Mouse (Mus musculus): Measurements from ENCODE around the gene Vgll2. TPM values are rescaled to one million over a fixed set of nuclear protein-coding genes. Genes with fewer than 3 reads are reported as not detected.

Vgll2 gene
- polyA plus RNA-seq (2014; fragmentation: Nextera tagmentation; extraction: Ambion mirVana) = 0.89 and 1.3 TPM in 2 replicates

DNA sequence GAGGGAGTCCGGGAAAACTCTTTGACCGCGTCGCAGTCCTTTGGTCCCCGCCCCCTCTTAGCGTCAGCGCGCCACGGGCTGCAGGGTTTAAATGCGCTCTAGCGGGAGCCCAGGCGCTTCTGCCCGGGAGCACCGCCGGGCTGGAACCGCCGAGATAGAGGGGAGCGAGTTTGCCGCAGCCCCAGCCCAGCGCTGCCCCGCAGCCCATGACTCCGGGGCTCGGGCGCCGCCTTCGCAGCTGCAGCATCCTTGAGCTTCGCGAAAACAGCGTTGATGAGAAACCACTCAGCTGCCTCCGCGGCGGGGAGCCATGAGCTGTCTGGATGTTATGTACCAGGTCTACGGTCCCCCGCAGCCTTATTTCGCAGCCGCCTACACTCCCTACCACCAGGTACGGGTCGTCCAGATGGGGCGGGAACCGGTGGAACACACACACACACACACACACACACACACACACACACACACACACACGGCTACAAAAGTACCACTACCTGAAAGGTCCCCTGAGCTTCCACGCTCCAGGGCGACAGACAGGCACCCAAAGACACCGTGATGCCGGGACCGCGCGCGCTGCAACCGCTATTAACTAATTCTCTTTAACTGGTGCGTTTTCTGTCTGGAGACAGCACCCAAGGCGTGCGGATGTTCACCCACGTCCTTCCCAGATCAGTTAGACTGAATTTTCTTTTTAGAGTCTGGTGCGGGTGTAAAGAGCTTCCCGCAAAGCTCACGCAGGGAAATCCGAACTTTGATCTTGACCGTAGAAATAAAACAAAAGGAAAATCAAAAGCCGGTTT is at the start of gene Vgll2:
TSS of gene Vgll2 (plus strand) at position 90 of the 800 bp plus-strand sequence.
- H3K36me3 ChIP-seq (ENCODE audit: control insufficient read depth, insufficient read depth, low read length) = no peaks in the 10 kb centered on the region
- peak; percentile 53 for ATAC-seq (replicated peaks; ENCODE audit: low FRiP score)

DNA sequence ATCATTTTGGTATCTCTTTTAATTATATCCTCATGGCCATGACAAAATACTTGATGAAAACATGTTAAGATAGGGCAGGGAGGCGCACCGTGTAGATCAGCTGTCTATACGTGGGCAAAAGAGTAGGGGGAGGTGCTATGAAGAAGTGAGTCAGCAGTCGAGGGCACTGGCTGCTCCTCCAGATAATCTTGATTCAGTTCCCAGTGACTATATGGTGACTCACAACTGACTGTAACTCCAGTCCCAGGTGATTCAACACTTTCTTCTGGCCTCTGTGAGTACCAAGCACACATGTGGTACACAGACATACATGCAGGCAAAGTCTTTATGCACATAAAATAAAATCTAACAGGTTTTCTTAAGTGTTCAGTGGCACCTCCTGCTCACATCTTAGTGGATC is 47.2 kb upstream of the Vgll2 start:
- Histone ChIP-seq H3K4me1 (replicated peaks; ENCODE audit: control insufficient read depth, insufficient read depth, low read length) (no peaks in the 10 kb centered on the region), H3K4me2 (no peak overlapping the region), H3K36me3 (ENCODE audit: control insufficient read depth, insufficient read depth, low read length) (no peaks in the 10 kb centered on the region), H3K9ac (ENCODE audit: low read depth, low read length) (no peak overlapping the region), H3K9me3 (ENCODE audit: control insufficient read depth, low read length) (no peaks in the 10 kb centered on the region), H3K27ac (ENCODE audit: low read depth, low read length) (no peak overlapping the region), H3K4me3 (ENCODE audit: low read depth, low read length) (no peak overlapping the region), H3K27me3 (replicated peaks; ENCODE audit: control insufficient read depth, insufficient read depth, low read length) (no peaks in the 10 kb centered on the region)
- no peak for DNase-seq (ENCODE audit: low spot score)
- WGBS = 55% methylated on average over 4 of the region's 4 CpGs
- ATAC-seq (replicated peaks; ENCODE audit: low FRiP score) = no peak

More for the DNA sequence above, at the start of gene Vgll2:
- Histone ChIP-seq H3K27me3 (replicated peaks; ENCODE audit: control insufficient read depth, insufficient read depth, low read length) (peaks cover 74% of the 10 kb centered on the region), H3K4me3 (ENCODE audit: low read depth, low read length) (peak within 1 kb of the TSS; percentile 40), H3K27ac (ENCODE audit: low read depth, low read length) (no peak within 1 kb of the TSS), H3K4me1 (replicated peaks; ENCODE audit: control insufficient read depth, insufficient read depth, low read length) (no peaks in the 10 kb centered on the region), H3K9me3 (ENCODE audit: control insufficient read depth, low read length) (no peaks in the 10 kb centered on the region), H3K9ac (ENCODE audit: low read depth, low read length) (no peak within 1 kb of the TSS), H3K4me2 (peak within 1 kb of the TSS; percentile 69)
- DNase-seq (ENCODE audit: low spot score) = peak; percentile 42
- WGBS = 1% methylated on average over 59 of the region's 60 CpGs

DNA sequence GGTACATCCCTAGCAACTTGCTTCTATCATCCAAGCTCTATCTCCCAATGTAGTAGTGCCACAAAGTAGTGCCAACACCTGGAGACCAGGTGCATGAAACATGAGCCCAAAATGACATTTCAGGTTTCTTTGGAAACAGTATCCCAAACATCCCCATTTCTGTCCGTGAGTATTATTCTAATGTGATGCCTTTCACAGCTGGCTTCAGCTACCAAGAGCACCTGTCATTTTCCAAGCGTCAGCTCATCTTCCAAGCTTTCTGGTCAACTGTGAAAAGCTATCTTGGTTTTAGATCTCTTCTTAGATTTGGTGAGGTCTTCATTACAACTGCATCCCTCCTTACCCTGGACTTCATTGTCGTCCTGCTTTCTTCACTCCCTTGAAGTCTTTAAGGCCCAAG is 46.7 kb upstream of the Vgll2 start:
- Histone ChIP-seq H3K4me1 (replicated peaks; ENCODE audit: control insufficient read depth, insufficient read depth, low read length) (no peaks in the 10 kb centered on the region), H3K9me3 (ENCODE audit: control insufficient read depth, low read length) (no peaks in the 10 kb centered on the region), H3K4me2 (no peak overlapping the region), H3K36me3 (ENCODE audit: control insufficient read depth, insufficient read depth, low read length) (no peaks in the 10 kb centered on the region), H3K9ac (ENCODE audit: low read depth, low read length) (no peak overlapping the region), H3K4me3 (ENCODE audit: low read depth, low read length) (no peak overlapping the region), H3K27me3 (replicated peaks; ENCODE audit: control insufficient read depth, insufficient read depth, low read length) (no peaks in the 10 kb centered on the region), H3K27ac (ENCODE audit: low read depth, low read length) (no peak overlapping the region)
- no peak for DNase-seq (ENCODE audit: low spot score)
- no peak for ATAC-seq (replicated peaks; ENCODE audit: low FRiP score)
- 81% methylated on average over 3 of the region's 3 CpGs for WGBS

DNA sequence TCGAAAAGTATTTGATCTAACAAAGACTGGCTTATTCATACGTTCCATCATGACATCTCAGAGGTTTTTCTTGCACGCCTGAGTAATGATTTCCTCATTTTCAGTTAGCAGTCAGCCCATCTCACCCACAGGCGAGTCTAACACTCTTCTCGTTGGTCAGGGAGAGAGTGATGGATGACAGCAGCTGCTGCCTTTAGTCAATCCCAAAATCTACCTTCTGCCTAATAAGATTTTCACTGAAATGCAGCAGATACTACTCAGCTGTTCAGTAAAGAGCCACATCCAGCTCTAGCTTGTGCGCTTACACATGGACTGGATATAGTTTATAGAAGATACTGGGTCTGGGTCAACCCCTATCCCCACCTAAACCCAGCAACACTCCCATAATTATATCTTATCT is 40.7 kb upstream of the Vgll2 start:
- no peak overlapping the region for H3K4me3 ChIP-seq (ENCODE audit: low read depth, low read length)
- DNase-seq (ENCODE audit: low spot score) (no peak), ATAC-seq (replicated peaks; ENCODE audit: low FRiP score) (no peak)
- no peaks in the 10 kb centered on the region for H3K27me3 ChIP-seq (replicated peaks; ENCODE audit: control insufficient read depth, insufficient read depth, low read length)
- no peak overlapping the region for H3K27ac ChIP-seq (ENCODE audit: low read depth, low read length)
- no peak overlapping the region for H3K4me2 ChIP-seq
- H3K4me1 ChIP-seq (replicated peaks; ENCODE audit: control insufficient read depth, insufficient read depth, low read length) = no peaks in the 10 kb centered on the region
- H3K9ac ChIP-seq (ENCODE audit: low read depth, low read length) = no peak overlapping the region
- no peaks in the 10 kb centered on the region for H3K36me3 ChIP-seq (ENCODE audit: control insufficient read depth, insufficient read depth, low read length)
- 65% methylated on average over 6 of the region's 6 CpGs for WGBS
- H3K9me3 ChIP-seq (ENCODE audit: control insufficient read depth, low read length) = no peaks in the 10 kb centered on the region

DNA sequence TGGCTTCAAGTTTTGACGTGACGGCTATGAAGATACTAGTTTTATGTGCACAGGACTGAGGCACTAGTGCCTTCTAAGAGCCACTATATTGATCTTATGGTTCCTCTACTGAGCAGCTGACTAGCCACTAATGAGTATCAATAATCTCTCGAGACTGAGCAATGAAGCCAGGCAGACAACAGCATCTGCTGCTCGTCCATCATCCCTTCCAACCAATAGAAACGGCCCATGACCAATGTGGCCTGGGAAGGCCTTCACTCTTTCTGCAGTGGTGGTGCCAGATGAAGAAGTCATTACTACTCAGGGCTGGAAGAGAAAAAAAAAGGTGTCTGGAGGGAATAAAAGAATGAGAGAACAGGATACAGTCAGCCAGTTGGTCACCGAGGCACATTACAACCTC is 39.9 kb upstream of the Vgll2 start:
- 82% methylated on average over 6 of the region's 6 CpGs for WGBS
- no peak for ATAC-seq (replicated peaks; ENCODE audit: low FRiP score)

DNA sequence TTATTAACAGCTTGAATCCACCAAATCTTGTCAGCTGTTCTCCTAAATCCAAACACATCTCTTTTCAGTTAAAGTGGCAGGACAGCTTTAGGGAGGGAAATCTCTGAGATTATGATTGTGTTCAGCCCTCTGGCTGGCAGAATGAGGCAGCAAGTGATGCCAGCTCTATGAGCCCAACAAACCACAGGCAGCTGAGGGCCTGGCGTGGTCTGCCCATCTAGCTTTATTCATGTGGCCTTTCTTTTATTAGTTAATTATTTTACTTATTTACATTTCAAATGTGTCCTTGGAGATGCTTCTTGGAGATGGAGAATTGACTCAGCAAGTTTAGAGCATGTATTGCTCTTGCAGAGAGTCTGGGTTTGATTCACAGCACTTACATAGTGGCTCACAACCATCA is 3.8 kb upstream of the Vgll2 start:
- no peaks in the 10 kb centered on the region for H3K36me3 ChIP-seq (ENCODE audit: control insufficient read depth, insufficient read depth, low read length)
- H3K9me3 ChIP-seq (ENCODE audit: control insufficient read depth, low read length) = no peaks in the 10 kb centered on the region
- ATAC-seq (replicated peaks; ENCODE audit: low FRiP score) (no peak), DNase-seq (ENCODE audit: low spot score) (no peak)
- no peak overlapping the region for H3K9ac ChIP-seq (ENCODE audit: low read depth, low read length)
- no peak overlapping the region for H3K4me3 ChIP-seq (ENCODE audit: low read depth, low read length)
- no peak overlapping the region for H3K27ac ChIP-seq (ENCODE audit: low read depth, low read length)
- no peaks in the 10 kb centered on the region for H3K4me1 ChIP-seq (replicated peaks; ENCODE audit: control insufficient read depth, insufficient read depth, low read length)
- no peak overlapping the region for H3K4me2 ChIP-seq
- peaks cover 34% of the 10 kb centered on the region for H3K27me3 ChIP-seq (replicated peaks; ENCODE audit: control insufficient read depth, insufficient read depth, low read length)
- 75% methylated on average over 1 of the region's 1 CpGs for WGBS

More for the DNA sequence above, 39.9 kb upstream of the Vgll2 start:
- DNase-seq (ENCODE audit: low spot score) = no peak
- Histone ChIP-seq H3K36me3 (ENCODE audit: control insufficient read depth, insufficient read depth, low read length) (no peaks in the 10 kb centered on the region), H3K9ac (ENCODE audit: low read depth, low read length) (no peak overlapping the region), H3K4me1 (replicated peaks; ENCODE audit: control insufficient read depth, insufficient read depth, low read length) (no peaks in the 10 kb centered on the region), H3K4me3 (ENCODE audit: low read depth, low read length) (no peak overlapping the region), H3K4me2 (no peak overlapping the region), H3K27me3 (replicated peaks; ENCODE audit: control insufficient read depth, insufficient read depth, low read length) (no peaks in the 10 kb centered on the region), H3K9me3 (ENCODE audit: control insufficient read depth, low read length) (no peaks in the 10 kb centered on the region), H3K27ac (ENCODE audit: low read depth, low read length) (no peak overlapping the region)

DNA sequence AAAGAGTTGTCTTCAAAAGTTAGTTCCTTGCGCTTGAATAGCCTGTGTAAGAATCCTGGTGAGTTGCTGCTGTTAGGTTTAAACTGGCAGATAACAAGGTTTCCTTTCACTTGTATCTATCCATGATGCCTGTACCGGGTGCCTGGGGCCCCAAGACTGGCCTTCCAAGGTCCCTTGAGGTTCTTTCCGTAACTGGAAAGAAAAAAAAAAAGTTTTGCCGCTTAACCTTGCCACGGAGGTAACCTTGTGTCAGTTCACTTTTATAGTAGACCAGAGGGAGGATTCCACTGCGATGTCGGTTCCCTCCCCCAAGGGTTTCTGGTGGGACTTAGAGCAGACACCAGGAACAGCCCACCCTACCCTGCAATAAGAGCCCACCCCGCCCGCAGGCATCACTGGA is 1.1 kb upstream of the Vgll2 start:
- H3K27me3 ChIP-seq (replicated peaks; ENCODE audit: control insufficient read depth, insufficient read depth, low read length) = peaks cover 61% of the 10 kb centered on the region
- no peaks in the 10 kb centered on the region for H3K36me3 ChIP-seq (ENCODE audit: control insufficient read depth, insufficient read depth, low read length)
- DNase-seq (ENCODE audit: low spot score) (no peak), ATAC-seq (replicated peaks; ENCODE audit: low FRiP score) (no peak)
- WGBS = 4% methylated on average over 9 of the region's 9 CpGs
- H3K27ac ChIP-seq (ENCODE audit: low read depth, low read length) = no peak overlapping the region
- no peak overlapping the region for H3K4me3 ChIP-seq (ENCODE audit: low read depth, low read length)
- no peak overlapping the region for H3K4me2 ChIP-seq
- H3K9me3 ChIP-seq (ENCODE audit: control insufficient read depth, low read length) = no peaks in the 10 kb centered on the region
- no peak overlapping the region for H3K9ac ChIP-seq (ENCODE audit: low read depth, low read length)
- no peaks in the 10 kb centered on the region for H3K4me1 ChIP-seq (replicated peaks; ENCODE audit: control insufficient read depth, insufficient read depth, low read length)

DNA sequence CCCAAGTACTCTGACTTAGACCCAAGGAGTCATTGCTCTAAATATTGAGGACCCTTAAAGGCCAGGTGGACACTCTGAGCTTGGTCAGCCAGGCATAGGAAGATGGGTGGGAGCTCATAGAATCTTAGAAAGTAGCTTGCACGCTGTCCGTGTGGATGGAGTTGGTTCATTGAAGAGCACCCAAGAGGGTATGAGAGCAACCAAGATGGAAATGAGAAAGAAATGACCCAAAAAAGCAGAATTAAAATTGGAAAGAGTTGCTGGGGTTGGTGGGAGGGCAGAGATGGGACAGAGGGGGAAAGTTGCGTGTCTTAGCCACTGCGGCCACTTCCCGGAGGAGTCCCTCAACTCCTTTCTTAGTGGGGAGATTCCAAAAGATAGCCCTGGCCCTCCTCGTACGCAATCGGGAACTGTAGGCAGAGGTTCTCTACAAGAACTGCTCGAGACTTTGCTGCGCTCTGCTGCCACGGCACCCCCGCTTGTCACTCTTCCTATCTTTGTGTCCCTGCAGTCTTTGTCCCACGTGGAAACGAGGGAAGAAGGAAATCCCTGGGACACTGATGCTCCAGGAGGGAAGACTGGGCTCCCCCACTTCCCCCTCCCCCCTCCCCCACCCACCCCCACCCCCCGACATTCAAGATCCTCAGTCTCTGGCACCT is 437 bp upstream of the Vgll2 start:
- no peak for DNase-seq (ENCODE audit: low spot score)
- peak overlapping the region; percentile 69 for H3K4me2 ChIP-seq
- 3% methylated on average over 14 of the region's 15 CpGs for WGBS
- H3K27ac ChIP-seq (ENCODE audit: low read depth, low read length) = no peak overlapping the region
- no peaks in the 10 kb centered on the region for H3K9me3 ChIP-seq (ENCODE audit: control insufficient read depth, low read length)
- H3K36me3 ChIP-seq (ENCODE audit: control insufficient read depth, insufficient read depth, low read length) = no peaks in the 10 kb centered on the region
- H3K4me1 ChIP-seq (replicated peaks; ENCODE audit: control insufficient read depth, insufficient read depth, low read length) = no peaks in the 10 kb centered on the region
- H3K9ac ChIP-seq (ENCODE audit: low read depth, low read length) = no peak overlapping the region
- H3K27me3 ChIP-seq (replicated peaks; ENCODE audit: control insufficient read depth, insufficient read depth, low read length) = peaks cover 66% of the 10 kb centered on the region
- H3K4me3 ChIP-seq (ENCODE audit: low read depth, low read length) = peak overlapping the region; percentile 40
- no peak for ATAC-seq (replicated peaks; ENCODE audit: low FRiP score)

All from liver, embryonic 11.5 days (tissue).